Mouse (Mus musculus) MEL (cell line): ENCODE data around the gene Srgap1. TPM values are rescaled to one million over a fixed set of nuclear protein-coding genes. Genes with fewer than 3 reads are reported as not detected.

Experiments used
- DNase-seq: peaks from one replicate; pipeline ENCODE4 v3.0.0; 2011; ENCODE audit warnings: low read depth, low spot score
- H3K27ac ChIP-seq: 2 replicates; pipeline ENCODE4 v1.5.1; 2012; ENCODE audit warnings: low read depth, mild to moderate bottlenecking, control low read depth, low read length, moderate library complexity; ENCODE audit not compliant: control insufficient read depth
- H3K27me3 ChIP-seq, 2 experiments: fragments of 150-350 bp in 1 of 2; sonication (generic) in 1 of 2; 2 replicates each; pipeline ENCODE4 v1.6.1; 2012; ENCODE audit warnings: low read length in 2 of 2, mild to moderate bottlenecking in 2 of 2, improper control_type of control experiment in 1 of 2, moderate library complexity in 1 of 2; ENCODE audit not compliant: insufficient read depth in 2 of 2, control insufficient read depth in 1 of 2
- H3K36me3 ChIP-seq, 2 experiments: 2 replicates each; pipeline ENCODE4 v1.6.1; 2012 to 2014; ENCODE audit warnings: low read length in 2 of 2, improper control_type of control experiment in 1 of 2, inconsistent platforms in 1 of 2, mild to moderate bottlenecking in 1 of 2; ENCODE audit not compliant: insufficient read depth in 2 of 2, control insufficient read depth in 1 of 2
- H3K4me1 ChIP-seq, 2 experiments: fragments of 150-350 bp in 1 of 2; sonication (generic) in 1 of 2; 2 replicates each; pipeline ENCODE4 v1.6.1; 2012; ENCODE audit warnings: low read length in 2 of 2, improper control_type of control experiment in 1 of 2, mild to moderate bottlenecking in 1 of 2; ENCODE audit not compliant: insufficient read depth in 2 of 2, control insufficient read depth in 1 of 2
- H3K4me3 ChIP-seq, 2 experiments: fragments of 150-350 bp in 1 of 2; sonication (generic) in 1 of 2; 2 replicates each; pipeline ENCODE4 v1.5.1; 2012; ENCODE audit warnings: low read depth in 2 of 2, low read length in 2 of 2, mild to moderate bottlenecking in 2 of 2, moderate library complexity in 2 of 2, control low read depth in 1 of 2, improper control_type of control experiment in 1 of 2; ENCODE audit not compliant: control insufficient read depth in 1 of 2, insufficient read depth in 1 of 2
- H3K79me2 ChIP-seq: 2 replicates; pipeline ENCODE4 v1.6.1; 2012; ENCODE audit warnings: mild to moderate bottlenecking, low read length, moderate library complexity; ENCODE audit not compliant: control insufficient read depth, poor library complexity, insufficient read depth
- H3K9ac ChIP-seq: 2 replicates; pipeline ENCODE4 v1.6.1; 2012; ENCODE audit warnings: low read depth, mild to moderate bottlenecking, control low read depth, low read length, moderate library complexity; ENCODE audit not compliant: control insufficient read depth, poor library complexity, severe bottlenecking
- H3K9me3 ChIP-seq: fragments of 150-350 bp; sonication (generic); replicated peaks from 2 replicates; pipeline ENCODE4 v1.6.1; 2012; ENCODE audit warnings: mild to moderate bottlenecking, low read length, improper control_type of control experiment, moderate library complexity; ENCODE audit not compliant: insufficient read depth
- BHLHE40 ChIP-seq: IDR thresholded peaks from 2 replicates; pipeline ENCODE4 v1.6.1; 2012; ENCODE audit warnings: low read depth, mild to moderate bottlenecking, inconsistent platforms, low read length, improper control_type of control experiment, borderline replicate concordance
- CHD1 ChIP-seq: IDR thresholded peaks from 2 replicates; pipeline ENCODE4 v1.6.1; 2012; ENCODE audit warnings: low read depth, mild to moderate bottlenecking, inconsistent platforms, low read length, improper control_type of control experiment
- CHD2 ChIP-seq: IDR thresholded peaks from 2 replicates; pipeline ENCODE4 v1.6.1; 2011; ENCODE audit warnings: low read length, improper control_type of control experiment
- E2F4 ChIP-seq: IDR thresholded peaks from 2 replicates; pipeline ENCODE4 v1.6.1; 2011; ENCODE audit warnings: low read depth, low read length, improper control_type of control experiment, borderline replicate concordance
- ELF1 ChIP-seq: IDR thresholded peaks from 2 replicates; pipeline ENCODE4 v1.6.1; 2014; ENCODE audit warnings: low read depth, mild to moderate bottlenecking, inconsistent platforms, low read length, improper control_type of control experiment, moderate library complexity
- EP300 ChIP-seq, 2 experiments: IDR thresholded peaks; 2 replicates each; pipeline ENCODE4 v1.6.1; 2011; ENCODE audit warnings: improper control_type of control experiment in 2 of 2, low read length in 2 of 2, low read depth in 1 of 2, mild to moderate bottlenecking in 1 of 2
- GABPA ChIP-seq: IDR thresholded peaks from 2 replicates; pipeline ENCODE4 v1.6.1; 2012; ENCODE audit warnings: low read depth, mild to moderate bottlenecking, inconsistent platforms, low read length, improper control_type of control experiment, moderate library complexity
- MAZ ChIP-seq: IDR thresholded peaks from 2 replicates; pipeline ENCODE4 v1.6.1; 2012; ENCODE audit warnings: low read depth, mild to moderate bottlenecking, inconsistent platforms, low read length, improper control_type of control experiment
- MXI1 ChIP-seq: IDR thresholded peaks from 2 replicates; pipeline ENCODE4 v1.6.1; 2011; ENCODE audit warnings: mild to moderate bottlenecking, low read depth, low read length, improper control_type of control experiment
- MYB ChIP-seq: IDR thresholded peaks from 2 replicates; pipeline ENCODE4 v1.6.1; 2011; ENCODE audit warnings: mild to moderate bottlenecking, low read depth, low read length, improper control_type of control experiment
- MYC ChIP-seq: IDR thresholded peaks from 2 replicates; pipeline ENCODE4 v1.6.1; 2011; ENCODE audit warnings: low read depth, mild to moderate bottlenecking, low read length, improper control_type of control experiment, moderate library complexity
- NELFE ChIP-seq: IDR thresholded peaks from 2 replicates; pipeline ENCODE4 v1.6.1; 2011; ENCODE audit warnings: low read depth, low read length, improper control_type of control experiment
- NRF1 ChIP-seq: IDR thresholded peaks from 2 replicates; pipeline ENCODE4 v1.6.1; 2014; ENCODE audit warnings: low read depth, mild to moderate bottlenecking, inconsistent platforms, low read length, improper control_type of control experiment, moderate library complexity; ENCODE audit not compliant: poor library complexity, insufficient read depth, severe bottlenecking
- POLR2A ChIP-seq, 2 experiments: IDR thresholded peaks; 2 replicates each; pipeline ENCODE4 v1.6.1; 2011 to 2012; ENCODE audit warnings: low read length in 2 of 2, mild to moderate bottlenecking in 2 of 2, control low read depth in 1 of 2, improper control_type of control experiment in 1 of 2, low read depth in 1 of 2, moderate library complexity in 1 of 2; ENCODE audit not compliant: control insufficient read depth in 1 of 2, insufficient read depth in 1 of 2, poor library complexity in 1 of 2
- POLR2AphosphoS2 ChIP-seq: IDR thresholded peaks from 2 replicates; pipeline ENCODE4 v1.6.1; 2011; ENCODE audit warnings: low read length, improper control_type of control experiment
- POLR2AphosphoS5 ChIP-seq: IDR thresholded peaks from 2 replicates; pipeline ENCODE4 v1.6.1; 2012; ENCODE audit warnings: low read depth, borderline replicate concordance, mild to moderate bottlenecking, inconsistent platforms, low read length, moderate library complexity, mixed read lengths
- RAD21 ChIP-seq: IDR thresholded peaks from 2 replicates; pipeline ENCODE4 v1.6.1; 2011; ENCODE audit warnings: mild to moderate bottlenecking, low read depth, low read length, improper control_type of control experiment
- RCOR1 ChIP-seq: IDR thresholded peaks from 2 replicates; pipeline ENCODE4 v1.6.1; 2012; ENCODE audit warnings: low read depth, mild to moderate bottlenecking, inconsistent platforms, low read length, improper control_type of control experiment
- SIN3A ChIP-seq: IDR thresholded peaks from 2 replicates; pipeline ENCODE4 v1.6.1; 2012; ENCODE audit warnings: low read length, improper control_type of control experiment, inconsistent platforms
- TAL1 ChIP-seq: IDR thresholded peaks from 2 replicates; pipeline ENCODE4 v1.6.1; 2012; ENCODE audit warnings: mild to moderate bottlenecking, inconsistent platforms, low read length, moderate library complexity, mixed read lengths
- TCF12 ChIP-seq: IDR thresholded peaks from 2 replicates; pipeline ENCODE4 v1.6.1; 2014; ENCODE audit warnings: low read depth, mild to moderate bottlenecking, inconsistent platforms, low read length, improper control_type of control experiment, moderate library complexity
- UBTF ChIP-seq: IDR thresholded peaks from 2 replicates; pipeline ENCODE4 v1.6.1; 2012; ENCODE audit warnings: low read depth, mild to moderate bottlenecking, inconsistent platforms, low read length, improper control_type of control experiment, moderate library complexity, borderline replicate concordance; ENCODE audit not compliant: insufficient read depth
- USF1 ChIP-seq: IDR thresholded peaks from 2 replicates; pipeline ENCODE4 v1.6.1; 2014; ENCODE audit warnings: low read depth, mild to moderate bottlenecking, inconsistent platforms, low read length, improper control_type of control experiment, moderate library complexity
- USF2 ChIP-seq, 2 experiments: IDR thresholded peaks; 2 replicates each; pipeline ENCODE4 v1.6.1; 2011 to 2012; ENCODE audit warnings: improper control_type of control experiment in 2 of 2, low read length in 2 of 2, borderline replicate concordance in 1 of 2, inconsistent platforms in 1 of 2, low read depth in 1 of 2, mild to moderate bottlenecking in 1 of 2; ENCODE audit not compliant: insufficient read depth in 1 of 2
- ZKSCAN1 ChIP-seq: IDR thresholded peaks from 2 replicates; pipeline ENCODE4 v1.6.1; 2012; ENCODE audit warnings: low read depth, mild to moderate bottlenecking, inconsistent platforms, low read length, improper control_type of control experiment, moderate library complexity
- ZMIZ1 ChIP-seq: IDR thresholded peaks from 2 replicates; pipeline ENCODE4 v1.6.1; 2012; ENCODE audit warnings: low read depth, mild to moderate bottlenecking, inconsistent platforms, low read length, improper control_type of control experiment, moderate library complexity
- ZNF384 ChIP-seq: IDR thresholded peaks from 2 replicates; pipeline ENCODE4 v1.6.1; 2012; ENCODE audit warnings: low read depth, mild to moderate bottlenecking, inconsistent platforms, low read length, improper control_type of control experiment
- polyA plus RNA-seq, 2 experiments: library from polyadenylated mRNA; stranded (reverse) in 1 of 2; unstranded in 1 of 2; fragments of >175 nt in 1 of 2; fragments of >200 nt in 1 of 2; gene quantifications; 2 replicates each; pipeline versions ENCODE4 v1.2.1 to v1.2.4; 2012; ENCODE audit warnings: low replicate concordance in 2 of 2, low read depth in 1 of 2; ENCODE audit not compliant: insufficient read length in 2 of 2, insufficient read depth in 1 of 2, missing spikeins in 1 of 2
- total RNA-seq: library from RNA; depleted of rRNA; stranded (reverse); fragments of 300-350 nt; gene quantifications from 2 replicates; pipeline ENCODE4 v1.2.3, GENCODE M21; 2012

The Srgap1 gene
- total and polyA plus RNA-seq, 3 experiments: not detected

- H3K9ac ChIP-seq: no peak overlapping the region
- H3K4me1 ChIP-seq: no peaks in the 10 kb centered on the region
- H3K9me3 ChIP-seq: no peaks in the 10 kb centered on the region
- H3K27ac ChIP-seq: no peak overlapping the region
- no peaks in the 10 kb centered on the region for H3K79me2 ChIP-seq
- H3K36me3 ChIP-seq: no peaks in the 10 kb centered on the region
- TF ChIP-seq BHLHE40: no peak
- TF ChIP-seq CHD1: no peak
- no peak for TF ChIP-seq NELFE
- no peak for TF ChIP-seq E2F4
- no peak for TF ChIP-seq MYC
- no peak for TF ChIP-seq NRF1
- TF ChIP-seq ZNF384: no peak
- TF ChIP-seq POLR2AphosphoS5: no peak
- TF ChIP-seq EP300 (IDR thresholded peaks at IDR 0.05; ENCODE audit: low read depth in 1 of 2, low read length in 2 of 2): no peak
- no peak for TF ChIP-seq UBTF
- TF ChIP-seq USF1: no peak
- no peak for TF ChIP-seq GABPA
- DNase-seq: no peak
- no peak overlapping the region for H3K4me3 ChIP-seq
- no peaks in the 10 kb centered on the region for H3K27me3 ChIP-seq
These were observed 229.1 kb downstream of the Srgap1 start for GRCm38 (mm10) chr10:121817983-121818382.

- TF ChIP-seq POLR2AphosphoS2 (no peak), RAD21 (no peak), CHD2 (no peak), USF2 (IDR thresholded peaks at IDR 0.05; ENCODE audit: borderline replicate concordance in 1 of 2, insufficient read depth in 1 of 2, low read depth in 1 of 2, low read length in 2 of 2) (no peak), CHD1 (no peak), ZNF384 (no peak), TCF12 (no peak), POLR2A (IDR thresholded peaks at IDR 0.05; ENCODE audit: control insufficient read depth in 1 of 2, insufficient read depth in 1 of 2, low read depth in 1 of 2, low read length in 2 of 2, poor library complexity in 1 of 2) (no peak), MXI1 (no peak), TAL1 (no peak), MYB (no peak), RCOR1 (no peak), UBTF (no peak), ELF1 (no peak), SIN3A (no peak), ZKSCAN1 (no peak), ZMIZ1 (no peak), MAZ (no peak), NRF1 (no peak), MYC (no peak)
- Histone ChIP-seq H3K79me2 (no peaks in the 10 kb centered on the region), H3K4me3 (no peak overlapping the region), H3K9ac (no peak overlapping the region), H3K36me3 (no peaks in the 10 kb centered on the region), H3K9me3 (no peaks in the 10 kb centered on the region), H3K27ac (no peak overlapping the region), H3K4me1 (no peaks in the 10 kb centered on the region), H3K27me3 (peaks cover 0 to 2% of the 10 kb centered on the region in 2 experiments; a peak in 1 of 4 replicates)
- no peak for DNase-seq
These were observed 239.3 kb downstream of the Srgap1 start for GRCm38 (mm10) chr10:121807771-121808170.
